Mouse (Mus musculus): ENCODE measurements around the gene Eif4ebp2.

DNA sequence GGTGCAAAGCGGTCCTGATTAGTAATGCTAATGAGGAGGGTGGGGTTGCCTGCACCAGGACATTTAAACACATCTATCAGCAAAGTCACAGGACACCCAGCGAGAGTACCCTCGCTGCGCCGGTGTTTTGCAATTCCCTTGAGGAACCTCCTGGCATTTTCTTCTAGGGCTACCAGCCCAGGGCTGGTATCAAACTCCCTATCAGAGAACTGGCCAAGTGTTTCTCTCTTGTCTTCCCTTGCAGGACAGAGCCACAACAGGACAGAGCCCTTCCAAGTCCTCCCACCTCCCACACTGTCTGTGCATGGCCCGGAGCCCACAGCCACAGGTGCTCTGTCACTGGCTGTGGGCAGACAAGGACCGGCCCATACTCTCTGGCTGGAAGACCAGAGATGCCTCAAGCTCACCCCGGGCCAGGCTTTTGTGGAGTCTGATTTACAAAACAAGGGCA is 70.2 kb downstream of the Eif4ebp2 start:
- no peak for TF ChIP-seq CTCF (IDR thresholded peaks at IDR 0.05; ENCODE audit: extremely low read depth, insufficient read length, insufficient replicate concordance, low read depth, low read length)
- no peak for TF ChIP-seq POLR2A (IDR thresholded peaks at IDR 0.05; ENCODE audit: low read depth, low read length)
